Comparison of ENCODE assay signal across 21 mouse cellular contexts in genomic region chr7:97189116-97189515, GRCm38 (mm10).
A peak's percentile ranks its signal among the peaks of the same experiment; 100 is the strongest.
DNase-seq lines count a peak whose midpoint lies in the region; ATAC-seq and TF ChIP-seq lines count a peak whose summit lies in the region.
"Had no signal": no experiment of that assay in that cellular context is flagged by ENCODE, and none has a peak within 500 bp of the region (broad histone marks: within the 10 kb centered on the region; RNA-seq: fewer than 3 reads in every experiment).

No protein-coding gene starts in this region.

- DNase-seq in heart, adult 2 months = no peak
- no peak for DNase-seq in heart, adult 11 months
- no peak for DNase-seq in layer of hippocampus, adult 2 months (ENCODE audit: low spot score in 2 of 2)
- no peak for DNase-seq in layer of hippocampus, adult 8-10 months (ENCODE audit: low spot score in 2 of 2)
- DNase-seq in brain, embryonic 14.5 days (ENCODE audit: low read depth) = peak; percentile 11
- DNase-seq in spleen, postnatal 36 days (ENCODE audit: low spot score in 2 of 2) = no peak
- DNase-seq in gastrocnemius, adult 8-10 months (ENCODE audit: low spot score in 2 of 2) = no peak
- DNase-seq: adrenal gland, postnatal 36 days; B cell, adult 2 months; kidney, adult 2 months; kidney, postnatal 10 days; left cerebral cortex, postnatal 4 days; lung, adult 2 months; right cerebral cortex, adult 18-20 months; thymus, postnatal 25 days had no signal

- TF ChIP-seq EP300 in heart, adult 2 months (IDR thresholded peaks at IDR 0.05; ENCODE audit: insufficient read depth, low read depth, low read length) = no peak

- no peak overlapping the region for H3K4me3 ChIP-seq in heart, adult 2 months
- no peak overlapping the region for H3K4me3 ChIP-seq in layer of hippocampus, adult 2 months
- H3K4me3 ChIP-seq in heart, embryonic 16.5 days (ENCODE audit: low read length) = no peak overlapping the region
- H3K4me3 ChIP-seq: erythroblast, embryonic 14.5 days; liver, embryonic 12.5 days; midbrain, embryonic 10.5 days had no signal

- H3K27ac ChIP-seq in heart, adult 2 months = peak overlapping the region; percentile 78
- H3K27ac ChIP-seq in layer of hippocampus, adult 2 months = peak overlapping the region; percentile 6; the same call in 1 of the 2 replicates
- H3K27ac ChIP-seq in heart, embryonic 16.5 days (ENCODE audit: low read length) = 0 out of 2 replicates have a peak overlapping the region, but pooled peaks have one; percentile 19
- H3K27ac ChIP-seq: liver, embryonic 12.5 days; macrophage; midbrain, embryonic 10.5 days had no signal

- ATAC-seq in heart, embryonic 16.5 days (replicated peaks; ENCODE audit: extremely low read depth, insufficient read depth, low FRiP score) = peak; percentile 52; the same call in 1 of the 2 replicates
- ATAC-seq: forebrain, embryonic 14.5 days; liver, embryonic 12.5 days had no signal

- no peak overlapping the region for H3K9ac ChIP-seq in heart, adult 2 months (ENCODE audit: low read depth, low read length)
- no peak overlapping the region for H3K9ac ChIP-seq in heart, embryonic 16.5 days (ENCODE audit: low read length)
- H3K9ac ChIP-seq: liver, embryonic 12.5 days had no signal

- no peaks in the 10 kb centered on the region for H3K27me3 ChIP-seq in heart, adult 2 months (ENCODE audit: control insufficient read depth, insufficient read depth, low read length)
- H3K27me3 ChIP-seq in heart, embryonic 16.5 days (ENCODE audit: control insufficient read depth, insufficient read depth, low read length) = no peaks in the 10 kb centered on the region
- H3K27me3 ChIP-seq: liver, embryonic 12.5 days had no signal

- intact Hi-C loops in heart, adult 2 months (cut with DNase I) = loop anchor here (5.0 kb wide), 1 partner anchor 107 kb away; the partner anchor contains the start of gene Gab2

- no peaks in the 10 kb centered on the region for H3K9me3 ChIP-seq in heart, embryonic 16.5 days (replicated peaks; ENCODE audit: control insufficient read depth, low read length)
- H3K9me3 ChIP-seq: liver, embryonic 12.5 days; midbrain, embryonic 10.5 days had no signal

- TF ChIP-seq POLR2A in heart, adult 2 months (IDR thresholded peaks at IDR 0.05; ENCODE audit: insufficient read depth, low read depth, low read length) = no peak
- no peak for TF ChIP-seq POLR2A in brain, embryonic 14.5 days (IDR thresholded peaks at IDR 0.05; ENCODE audit: borderline replicate concordance, extremely low read depth, insufficient read depth, insufficient read length, poor library complexity, severe bottlenecking)

- 21% methylated on average over 1 of the region's 1 CpGs for WGBS in heart, adult 2 months
- 26% methylated on average over 1 of the region's 1 CpGs for WGBS in heart, embryonic 16.5 days

- H3K4me2 ChIP-seq in heart, embryonic 16.5 days (ENCODE audit: low read depth, low read length) = no peak overlapping the region
- H3K4me2 ChIP-seq: liver, embryonic 12.5 days had no signal

- TF ChIP-seq CTCF in heart, adult 2 months (IDR thresholded peaks at IDR 0.05) = no peak
- TF ChIP-seq CTCF in layer of hippocampus, adult 2 months (conservative IDR thresholded peaks at IDR 0.05) = no peak
- no peak for TF ChIP-seq CTCF in brain, embryonic 14.5 days (IDR thresholded peaks at IDR 0.05; ENCODE audit: borderline replicate concordance, extremely low read depth, insufficient read depth, insufficient read length)

- peaks cover 10% of the 10 kb centered on the region for H3K36me3 ChIP-seq in heart, adult 2 months (ENCODE audit: control insufficient read depth, insufficient read depth, low read length)
- H3K36me3 ChIP-seq in heart, embryonic 16.5 days (ENCODE audit: control insufficient read depth, insufficient read depth) = no peaks in the 10 kb centered on the region
- H3K36me3 ChIP-seq: liver, embryonic 12.5 days; midbrain, embryonic 10.5 days had no signal

- H3K79me2 ChIP-seq in heart, adult 2 months (replicated peaks; ENCODE audit: control insufficient read depth, insufficient read depth, low read length) = 0 out of 2 replicates have a peak, but pooled peaks cover 1% of the 10 kb centered on the region

- H3K4me1 ChIP-seq in heart, adult 2 months (ENCODE audit: control insufficient read depth, insufficient read depth, low read length) = peaks cover 6% of the 10 kb centered on the region
- H3K4me1 ChIP-seq in heart, embryonic 16.5 days (ENCODE audit: control insufficient read depth, insufficient read depth, low read length) = peaks cover 4% of the 10 kb centered on the region

Comparison
In these comparisons a context has a peak if more than half of its experiments do, and no peak if none do; other contexts are left out.
1. H3K27ac ChIP-seq: peak in every context shown above with its lines; median percentile 78 in heart, adult 2 months; 19 in heart, embryonic 16.5 days; 6 in layer of hippocampus, adult 2 months.